Mouse (Mus musculus) kidney, postnatal 25 days (tissue): Measurements from ENCODE around the gene Pard3.

Experiments
- DNase-seq, 2 experiments: peaks; one replicate each; pipeline ENCODE4 v3.0.0; 2021; ENCODE audit warnings: mixed read lengths in 2 of 2

Pard3 gene

GRCm38 (mm10) chr8:127063551-127064360 lies at the start of gene Pard3:
Gene Pard3 (plus strand): TSS chr8:127063893.
- peak; percentile 74 to 92 for DNase-seq

DNA sequence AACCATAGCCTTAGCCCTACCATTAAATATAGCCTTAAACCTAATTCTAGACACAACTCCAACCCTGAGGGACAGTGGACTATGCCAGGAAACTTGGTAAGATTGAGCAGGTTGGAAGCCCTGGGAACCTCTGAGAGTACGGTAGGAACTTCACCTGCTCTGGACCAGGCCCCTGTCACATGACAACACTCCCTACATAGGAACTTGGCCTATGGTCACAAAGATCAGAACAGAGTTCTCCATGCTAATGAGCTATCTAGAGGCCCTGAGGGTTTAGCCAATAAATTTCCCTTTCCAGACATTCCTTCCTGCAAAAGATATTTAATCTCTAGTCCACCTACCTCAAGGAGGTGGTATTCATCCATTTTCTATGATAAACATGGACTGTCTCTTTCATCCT lies 41.9 kb upstream of the Pard3 start:
- DNase-seq: no peak

DNA sequence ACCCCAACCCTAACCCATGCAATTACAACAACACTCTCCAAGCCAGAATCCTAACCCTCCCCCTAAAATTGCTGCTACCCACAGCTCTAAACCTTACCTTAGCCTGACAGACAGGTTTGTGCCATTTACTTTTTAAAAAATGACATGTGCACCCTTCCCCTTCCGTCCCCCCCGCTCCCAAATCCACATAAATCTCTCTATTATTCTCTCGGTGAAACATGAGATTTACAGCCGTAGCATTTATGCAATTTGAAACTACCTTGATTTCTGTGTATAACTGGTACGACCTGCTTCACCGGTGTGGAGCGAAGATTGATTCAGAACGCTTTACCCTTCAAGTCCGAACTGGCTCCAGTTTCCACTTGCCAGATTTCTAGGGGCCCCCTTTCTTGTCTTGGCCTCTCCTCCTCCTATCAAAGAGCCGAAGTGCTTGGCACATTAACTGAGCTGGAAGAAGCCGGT lies 38.4 kb upstream of the Pard3 start:
- no peak for DNase-seq

GRCm38 (mm10) chr8:127025775-127026174 lies 37.9 kb upstream of the Pard3 start:
- no peak for DNase-seq

- DNase-seq: no peak
These were observed 32.2 kb upstream of the Pard3 start for GRCm38 (mm10) chr8:127031476-127031875.

- DNase-seq: no peak
These were observed 24.8 kb upstream of the Pard3 start for GRCm38 (mm10) chr8:127038928-127039327.

DNA sequence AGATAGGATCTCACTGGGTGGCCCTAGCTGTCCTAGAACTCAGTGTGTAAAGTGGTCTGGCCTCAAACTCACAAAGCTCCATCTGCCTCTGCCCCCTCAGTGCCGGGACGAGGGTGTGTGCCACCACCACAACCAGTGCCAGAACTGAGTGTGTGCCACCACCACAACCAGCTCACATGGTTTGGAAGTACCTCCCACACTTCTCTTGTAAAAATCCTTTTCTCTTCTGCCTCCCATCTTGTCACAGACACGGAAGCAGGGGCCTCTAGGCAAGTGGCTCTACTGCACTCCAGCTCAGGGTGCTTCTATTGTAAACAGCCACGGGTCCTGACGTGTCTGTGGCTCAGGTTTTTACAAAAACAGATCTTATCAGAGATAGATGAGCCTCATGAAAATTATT lies 13.7 kb upstream of the Pard3 start:
- no peak for DNase-seq

- no peak for DNase-seq
These were observed 11.6 kb upstream of the Pard3 start for GRCm38 (mm10) chr8:127052132-127052531.

- no peak for DNase-seq
These were observed 8.6 kb upstream of the Pard3 start for GRCm38 (mm10) chr8:127055081-127055480.

- DNase-seq: no peak
These were observed 4.9 kb upstream of the Pard3 start for GRCm38 (mm10) chr8:127058759-127059158.

DNA sequence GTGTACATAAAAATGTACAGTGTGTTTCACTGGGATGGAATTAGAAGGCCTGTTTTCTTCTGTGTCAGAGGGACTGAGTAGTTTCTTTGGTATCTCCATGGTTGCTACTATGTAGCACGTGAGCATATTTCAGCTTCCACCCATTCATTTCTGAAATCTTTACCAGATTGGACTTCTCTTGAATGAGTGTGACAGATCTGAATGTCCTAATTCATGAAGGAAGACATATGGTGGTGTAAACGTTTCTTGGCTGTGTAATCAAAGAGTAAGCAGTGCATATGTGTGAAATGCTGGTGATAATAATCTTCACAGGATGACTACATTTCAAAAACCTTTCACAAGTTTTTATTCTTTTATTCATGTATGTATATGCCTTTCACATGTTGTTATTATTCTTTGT lies 3.9 kb upstream of the Pard3 start:
- DNase-seq: no peak

- peak; percentile 55 to 74 for DNase-seq
These were observed 844 bp downstream of the Pard3 start for GRCm38 (mm10) chr8:127064361-127065112.

DNA sequence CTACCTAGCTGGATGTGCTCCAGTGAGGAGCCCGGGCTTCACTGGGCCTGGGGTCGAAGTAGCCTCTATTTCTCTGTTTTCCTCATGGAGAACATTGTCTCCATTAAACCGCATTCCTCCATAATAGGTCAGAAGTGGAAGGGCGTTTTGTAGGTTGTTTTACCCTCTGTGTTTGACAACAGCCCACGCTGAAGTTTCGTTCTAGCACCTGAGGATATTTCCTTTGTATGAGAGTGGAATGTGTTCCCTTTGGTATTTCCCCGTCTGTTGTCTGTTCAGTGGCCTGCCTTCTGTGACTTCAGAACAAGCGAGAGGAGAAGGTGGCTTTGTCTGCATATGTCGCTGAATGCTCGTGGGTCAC lies 1.4 kb downstream of the Pard3 start:
- no peak for DNase-seq

DNA sequence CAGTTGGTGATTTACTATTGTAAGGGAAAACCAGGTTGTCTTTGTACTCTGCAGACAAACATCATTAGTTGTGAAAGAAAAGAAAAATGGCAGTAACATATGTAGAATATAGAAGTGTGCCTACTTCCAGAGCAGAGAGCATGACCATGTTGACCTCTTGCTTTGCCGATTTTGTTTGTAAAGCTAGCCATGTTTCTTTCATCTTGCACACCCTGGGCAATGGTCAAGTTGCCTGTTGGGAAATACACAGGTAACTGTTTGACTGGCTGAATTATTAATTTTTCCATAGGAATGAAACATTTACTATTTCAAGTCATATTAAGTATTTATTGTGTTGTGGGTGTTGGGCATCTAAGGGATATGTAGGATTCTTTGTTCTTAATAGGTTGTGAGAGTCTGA lies 2.1 kb downstream of the Pard3 start:
- no peak for DNase-seq

- no peak for DNase-seq
These were observed 2.8 kb downstream of the Pard3 start for GRCm38 (mm10) chr8:127066501-127066900.

DNA sequence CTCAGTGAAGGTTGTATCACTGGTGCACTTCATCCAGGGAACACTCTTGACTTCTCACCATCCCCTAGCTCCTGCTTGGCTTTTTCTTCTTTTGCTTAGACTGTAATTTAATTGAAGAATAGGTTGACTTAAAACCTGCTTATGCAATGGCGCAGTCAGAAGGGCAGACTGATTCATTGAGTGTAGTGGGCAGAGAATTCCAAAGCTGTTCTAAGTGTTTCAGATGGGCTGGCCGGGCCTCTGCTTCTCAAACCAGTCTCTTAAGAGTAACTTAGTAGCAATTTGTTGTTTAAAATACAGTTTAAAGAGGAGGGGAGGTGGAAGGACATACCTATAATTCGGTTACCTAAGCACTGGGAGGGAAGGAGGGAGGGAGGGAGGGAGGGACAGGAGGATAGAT lies 5.0 kb downstream of the Pard3 start:
- DNase-seq: no peak

- DNase-seq: peak; percentile 82
These were observed 6.5 kb downstream of the Pard3 start for GRCm38 (mm10) chr8:127070225-127070624.

- no peak for DNase-seq
These were observed 9.4 kb downstream of the Pard3 start for GRCm38 (mm10) chr8:127073052-127073618.

DNA sequence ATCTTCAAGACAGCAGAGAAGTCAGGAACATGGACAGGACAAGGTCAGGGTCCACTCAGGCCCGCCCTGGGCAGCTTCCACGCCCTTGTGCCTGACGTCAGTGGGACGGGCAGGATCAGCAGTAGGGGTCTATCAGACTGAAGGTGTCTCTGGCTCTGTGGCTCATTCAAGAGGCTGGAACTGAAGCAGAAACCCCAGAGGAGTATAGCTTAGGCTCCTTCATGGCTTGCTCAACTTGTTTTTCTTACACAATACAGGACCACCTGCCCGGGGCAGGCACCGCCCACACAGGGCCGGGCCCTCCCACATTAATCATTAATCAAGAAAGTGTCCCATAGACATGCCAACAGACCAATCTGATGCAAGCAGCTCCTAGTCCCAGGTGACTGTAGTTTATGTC lies 12.8 kb downstream of the Pard3 start:
- peak; percentile 75 to 89 for DNase-seq

DNA sequence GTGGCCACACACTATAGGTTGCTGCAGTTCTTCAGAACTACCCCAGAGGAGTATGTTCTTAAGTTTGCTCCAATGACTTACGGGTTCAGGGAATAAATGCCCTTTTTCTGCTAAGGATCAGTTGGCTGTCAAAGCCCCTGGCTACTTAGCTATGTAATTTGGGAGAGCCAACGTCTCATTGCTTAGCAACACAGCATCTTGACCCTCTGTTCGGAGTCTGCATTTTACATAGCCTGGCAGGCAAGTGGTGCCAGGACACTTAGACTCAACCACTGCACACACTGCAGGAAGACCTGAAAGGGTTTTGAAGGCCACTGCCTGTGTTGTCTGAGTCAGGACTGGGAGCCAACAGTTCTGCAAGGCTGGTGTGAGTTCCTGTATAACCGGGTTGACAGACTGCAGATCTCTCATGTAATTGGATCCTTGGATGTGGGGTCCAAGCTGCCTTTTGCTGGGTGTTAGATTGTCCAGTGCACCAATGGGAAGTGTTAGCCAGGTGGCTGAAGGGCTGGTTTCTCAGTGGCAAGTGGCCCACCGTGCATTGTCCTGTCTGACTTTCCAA lies 15.6 kb downstream of the Pard3 start:
- no peak for DNase-seq

GRCm38 (mm10) chr8:127081297-127081696 lies 17.6 kb downstream of the Pard3 start:
- DNase-seq: no peak

DNA sequence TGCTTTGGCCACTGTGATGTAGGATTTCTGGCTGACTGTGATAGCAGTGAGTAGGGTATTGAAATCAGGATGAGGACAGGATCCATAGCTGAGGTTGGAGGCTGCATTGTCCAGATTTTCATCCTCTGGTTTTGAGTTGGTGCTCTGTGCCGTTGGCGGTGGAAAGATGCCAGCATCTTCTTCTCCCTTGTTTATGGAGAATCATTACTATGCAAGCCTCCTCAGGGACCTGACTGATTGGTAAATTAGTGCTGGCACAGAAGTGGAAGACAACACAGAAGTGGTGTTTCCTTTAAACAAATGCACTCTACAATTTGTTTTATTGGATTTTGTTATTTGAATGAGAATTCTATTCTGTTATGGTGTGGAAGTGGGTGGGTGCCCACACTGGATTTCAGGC lies 18.8 kb downstream of the Pard3 start:
- DNase-seq: peak in 1 of 2 experiments; percentile 28

DNA sequence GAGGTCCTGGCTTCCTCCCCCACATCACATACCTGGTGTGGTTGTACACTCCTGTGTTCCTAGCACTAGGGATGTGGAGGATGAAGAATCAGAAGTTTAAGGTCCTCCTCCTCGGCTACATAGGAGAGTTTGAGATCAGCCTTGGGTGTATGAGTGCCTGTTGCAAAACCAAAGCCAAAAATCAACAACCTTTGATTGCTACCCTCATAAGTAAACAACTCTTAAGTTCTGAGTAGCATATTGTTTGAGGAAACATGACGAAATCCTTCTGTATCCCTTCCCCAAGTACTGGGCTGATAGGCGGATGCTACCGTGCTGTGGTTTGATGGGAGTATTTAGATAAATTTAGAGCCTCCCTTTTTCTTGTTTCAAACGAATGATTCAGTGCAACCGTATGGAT lies 20.9 kb downstream of the Pard3 start:
- DNase-seq: no peak

- no peak for DNase-seq
These were observed 23.7 kb downstream of the Pard3 start for GRCm38 (mm10) chr8:127087434-127087833.
